Mouse (Mus musculus) MEL (cell line): ENCODE data around the gene Galnt18. TPM values are rescaled to one million over a fixed set of nuclear protein-coding genes. Genes with fewer than 3 reads are reported as not detected.

Source experiments
- DNase-seq: peaks from one replicate; pipeline ENCODE4 v3.0.0; 2011; ENCODE audit warnings: low read depth, low spot score
- H3K27ac ChIP-seq: 2 replicates; pipeline ENCODE4 v1.5.1; 2012; ENCODE audit warnings: low read depth, mild to moderate bottlenecking, control low read depth, low read length, moderate library complexity; ENCODE audit not compliant: control insufficient read depth
- H3K27me3 ChIP-seq, 2 experiments: fragments of 150-350 bp in 1 of 2; sonication (generic) in 1 of 2; 2 replicates each; pipeline ENCODE4 v1.6.1; 2012; ENCODE audit warnings: low read length in 2 of 2, mild to moderate bottlenecking in 2 of 2, improper control_type of control experiment in 1 of 2, moderate library complexity in 1 of 2; ENCODE audit not compliant: insufficient read depth in 2 of 2, control insufficient read depth in 1 of 2
- H3K36me3 ChIP-seq, 2 experiments: 2 replicates each; pipeline ENCODE4 v1.6.1; 2012 to 2014; ENCODE audit warnings: low read length in 2 of 2, improper control_type of control experiment in 1 of 2, inconsistent platforms in 1 of 2, mild to moderate bottlenecking in 1 of 2; ENCODE audit not compliant: insufficient read depth in 2 of 2, control insufficient read depth in 1 of 2
- H3K4me1 ChIP-seq, 2 experiments: fragments of 150-350 bp in 1 of 2; sonication (generic) in 1 of 2; 2 replicates each; pipeline ENCODE4 v1.6.1; 2012; ENCODE audit warnings: low read length in 2 of 2, improper control_type of control experiment in 1 of 2, mild to moderate bottlenecking in 1 of 2; ENCODE audit not compliant: insufficient read depth in 2 of 2, control insufficient read depth in 1 of 2
- H3K4me3 ChIP-seq, 2 experiments: fragments of 150-350 bp in 1 of 2; sonication (generic) in 1 of 2; 2 replicates each; pipeline ENCODE4 v1.5.1; 2012; ENCODE audit warnings: low read depth in 2 of 2, low read length in 2 of 2, mild to moderate bottlenecking in 2 of 2, moderate library complexity in 2 of 2, control low read depth in 1 of 2, improper control_type of control experiment in 1 of 2; ENCODE audit not compliant: control insufficient read depth in 1 of 2, insufficient read depth in 1 of 2
- H3K79me2 ChIP-seq: 2 replicates; pipeline ENCODE4 v1.6.1; 2012; ENCODE audit warnings: mild to moderate bottlenecking, low read length, moderate library complexity; ENCODE audit not compliant: control insufficient read depth, poor library complexity, insufficient read depth
- H3K9ac ChIP-seq: 2 replicates; pipeline ENCODE4 v1.6.1; 2012; ENCODE audit warnings: low read depth, mild to moderate bottlenecking, control low read depth, low read length, moderate library complexity; ENCODE audit not compliant: control insufficient read depth, poor library complexity, severe bottlenecking
- H3K9me3 ChIP-seq: fragments of 150-350 bp; sonication (generic); replicated peaks from 2 replicates; pipeline ENCODE4 v1.6.1; 2012; ENCODE audit warnings: mild to moderate bottlenecking, low read length, improper control_type of control experiment, moderate library complexity; ENCODE audit not compliant: insufficient read depth
- CTCF ChIP-seq, 3 experiments: IDR thresholded peaks in 2 of 3; conservative IDR thresholded peaks in 1 of 3; 2 replicates each; pipeline ENCODE4 v1.5.1; 2011 to 2012; ENCODE audit warnings: low read length in 3 of 3, low read depth in 2 of 3, mild to moderate bottlenecking in 2 of 3, improper control_type of control experiment in 1 of 3, inconsistent platforms in 1 of 3, mixed read lengths in 1 of 3, moderate library complexity in 1 of 3; ENCODE audit not compliant: control insufficient read depth in 1 of 3, insufficient read depth in 1 of 3, poor library complexity in 1 of 3, severe bottlenecking in 1 of 3
- E2F4 ChIP-seq: IDR thresholded peaks from 2 replicates; pipeline ENCODE4 v1.6.1; 2011; ENCODE audit warnings: low read depth, low read length, improper control_type of control experiment, borderline replicate concordance
- ELF1 ChIP-seq: IDR thresholded peaks from 2 replicates; pipeline ENCODE4 v1.6.1; 2014; ENCODE audit warnings: low read depth, mild to moderate bottlenecking, inconsistent platforms, low read length, improper control_type of control experiment, moderate library complexity
- EP300 ChIP-seq, 2 experiments: IDR thresholded peaks; 2 replicates each; pipeline ENCODE4 v1.6.1; 2011; ENCODE audit warnings: improper control_type of control experiment in 2 of 2, low read length in 2 of 2, low read depth in 1 of 2, mild to moderate bottlenecking in 1 of 2
- ETS1 ChIP-seq: IDR thresholded peaks from 2 replicates; pipeline ENCODE4 v1.6.1; 2012; ENCODE audit warnings: low read depth, mild to moderate bottlenecking, inconsistent platforms, low read length, improper control_type of control experiment, moderate library complexity
- GABPA ChIP-seq: IDR thresholded peaks from 2 replicates; pipeline ENCODE4 v1.6.1; 2012; ENCODE audit warnings: low read depth, mild to moderate bottlenecking, inconsistent platforms, low read length, improper control_type of control experiment, moderate library complexity
- GATA1 ChIP-seq: IDR thresholded peaks from 2 replicates; pipeline ENCODE4 v1.6.1; 2011; ENCODE audit warnings: low read depth, low read length, improper control_type of control experiment
- HCFC1 ChIP-seq: IDR thresholded peaks from 2 replicates; pipeline ENCODE4 v1.6.1; 2012; ENCODE audit warnings: low read depth, mild to moderate bottlenecking, inconsistent platforms, low read length, improper control_type of control experiment, moderate library complexity
- MAFK ChIP-seq: IDR thresholded peaks from 2 replicates; pipeline ENCODE4 v1.6.1; 2011; ENCODE audit warnings: low read depth, mild to moderate bottlenecking, low read length, improper control_type of control experiment, borderline replicate concordance
- MAX ChIP-seq: IDR thresholded peaks from 2 replicates; pipeline ENCODE4 v1.6.1; 2011; ENCODE audit warnings: low read length, improper control_type of control experiment
- MAZ ChIP-seq: IDR thresholded peaks from 2 replicates; pipeline ENCODE4 v1.6.1; 2012; ENCODE audit warnings: low read depth, mild to moderate bottlenecking, inconsistent platforms, low read length, improper control_type of control experiment
- MYB ChIP-seq: IDR thresholded peaks from 2 replicates; pipeline ENCODE4 v1.6.1; 2011; ENCODE audit warnings: mild to moderate bottlenecking, low read depth, low read length, improper control_type of control experiment
- MYC ChIP-seq: IDR thresholded peaks from 2 replicates; pipeline ENCODE4 v1.6.1; 2011; ENCODE audit warnings: low read depth, mild to moderate bottlenecking, low read length, improper control_type of control experiment, moderate library complexity
- NELFE ChIP-seq: IDR thresholded peaks from 2 replicates; pipeline ENCODE4 v1.6.1; 2011; ENCODE audit warnings: low read depth, low read length, improper control_type of control experiment
- NRF1 ChIP-seq: IDR thresholded peaks from 2 replicates; pipeline ENCODE4 v1.6.1; 2014; ENCODE audit warnings: low read depth, mild to moderate bottlenecking, inconsistent platforms, low read length, improper control_type of control experiment, moderate library complexity; ENCODE audit not compliant: poor library complexity, insufficient read depth, severe bottlenecking
- POLR2A ChIP-seq, 2 experiments: IDR thresholded peaks; 2 replicates each; pipeline ENCODE4 v1.6.1; 2011 to 2012; ENCODE audit warnings: low read length in 2 of 2, mild to moderate bottlenecking in 2 of 2, control low read depth in 1 of 2, improper control_type of control experiment in 1 of 2, low read depth in 1 of 2, moderate library complexity in 1 of 2; ENCODE audit not compliant: control insufficient read depth in 1 of 2, insufficient read depth in 1 of 2, poor library complexity in 1 of 2
- RAD21 ChIP-seq: IDR thresholded peaks from 2 replicates; pipeline ENCODE4 v1.6.1; 2011; ENCODE audit warnings: mild to moderate bottlenecking, low read depth, low read length, improper control_type of control experiment
- RCOR1 ChIP-seq: IDR thresholded peaks from 2 replicates; pipeline ENCODE4 v1.6.1; 2012; ENCODE audit warnings: low read depth, mild to moderate bottlenecking, inconsistent platforms, low read length, improper control_type of control experiment
- TAL1 ChIP-seq: IDR thresholded peaks from 2 replicates; pipeline ENCODE4 v1.6.1; 2012; ENCODE audit warnings: mild to moderate bottlenecking, inconsistent platforms, low read length, moderate library complexity, mixed read lengths
- TBP ChIP-seq: IDR thresholded peaks from 2 replicates; pipeline ENCODE4 v1.8.0; 2011; ENCODE audit warnings: low read depth, low read length, improper control_type of control experiment
- TCF12 ChIP-seq: IDR thresholded peaks from 2 replicates; pipeline ENCODE4 v1.6.1; 2014; ENCODE audit warnings: low read depth, mild to moderate bottlenecking, inconsistent platforms, low read length, improper control_type of control experiment, moderate library complexity
- UBTF ChIP-seq: IDR thresholded peaks from 2 replicates; pipeline ENCODE4 v1.6.1; 2012; ENCODE audit warnings: low read depth, mild to moderate bottlenecking, inconsistent platforms, low read length, improper control_type of control experiment, moderate library complexity, borderline replicate concordance; ENCODE audit not compliant: insufficient read depth
- USF1 ChIP-seq: IDR thresholded peaks from 2 replicates; pipeline ENCODE4 v1.6.1; 2014; ENCODE audit warnings: low read depth, mild to moderate bottlenecking, inconsistent platforms, low read length, improper control_type of control experiment, moderate library complexity
- USF2 ChIP-seq, 2 experiments: IDR thresholded peaks; 2 replicates each; pipeline ENCODE4 v1.6.1; 2011 to 2012; ENCODE audit warnings: improper control_type of control experiment in 2 of 2, low read length in 2 of 2, borderline replicate concordance in 1 of 2, inconsistent platforms in 1 of 2, low read depth in 1 of 2, mild to moderate bottlenecking in 1 of 2; ENCODE audit not compliant: insufficient read depth in 1 of 2
- ZKSCAN1 ChIP-seq: IDR thresholded peaks from 2 replicates; pipeline ENCODE4 v1.6.1; 2012; ENCODE audit warnings: low read depth, mild to moderate bottlenecking, inconsistent platforms, low read length, improper control_type of control experiment, moderate library complexity
- polyA plus RNA-seq, 2 experiments: library from polyadenylated mRNA; stranded (reverse) in 1 of 2; unstranded in 1 of 2; fragments of >175 nt in 1 of 2; fragments of >200 nt in 1 of 2; gene quantifications; 2 replicates each; pipeline versions ENCODE4 v1.2.1 to v1.2.4; 2012; ENCODE audit warnings: low replicate concordance in 2 of 2, low read depth in 1 of 2; ENCODE audit not compliant: insufficient read length in 2 of 2, insufficient read depth in 1 of 2, missing spikeins in 1 of 2
- total RNA-seq: library from RNA; depleted of rRNA; stranded (reverse); fragments of 300-350 nt; gene quantifications from 2 replicates; pipeline ENCODE4 v1.2.3, GENCODE M21; 2012

Gene Galnt18
- total and polyA plus RNA-seq, 3 experiments: not detected

DNA sequence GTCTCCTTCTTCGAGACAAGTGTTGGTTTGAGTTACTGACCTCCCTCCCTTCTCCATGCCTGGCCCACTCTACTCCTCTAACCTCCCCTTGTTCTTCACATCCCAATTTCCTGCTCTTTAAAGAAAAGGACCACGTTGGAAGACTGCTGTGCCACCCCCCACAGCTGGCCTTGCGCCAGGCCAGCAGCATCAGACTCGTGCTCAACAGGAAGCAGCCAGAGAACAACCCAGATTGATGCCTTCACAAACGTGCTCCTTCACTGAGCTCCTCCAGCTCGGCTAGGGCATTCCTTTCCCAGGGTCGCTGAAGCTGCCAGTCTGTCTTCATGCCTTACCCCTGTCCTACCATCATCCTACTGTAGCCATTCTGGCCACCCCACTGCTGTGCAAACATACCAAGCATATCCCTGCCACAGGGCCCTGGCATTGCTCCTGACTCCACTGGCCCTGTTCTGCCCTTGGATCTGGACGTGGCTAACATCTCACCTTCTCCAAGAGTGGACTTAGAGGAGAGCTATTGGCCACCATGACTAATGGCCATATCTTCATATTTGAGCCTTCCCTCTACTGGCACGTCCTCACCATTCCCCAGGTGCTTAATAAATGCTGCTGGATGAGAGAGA lies 13.5 kb downstream of the Galnt18 start:
- Histone ChIP-seq H3K27me3 (no peaks in the 10 kb centered on the region), H3K79me2 (no peaks in the 10 kb centered on the region), H3K9me3 (no peaks in the 10 kb centered on the region), H3K27ac (no peak overlapping the region), H3K4me3 (no peak overlapping the region), H3K9ac (no peak overlapping the region), H3K36me3 (no peaks in the 10 kb centered on the region), H3K4me1 (no peaks in the 10 kb centered on the region)
- no peak for TF ChIP-seq MYC
- no peak for TF ChIP-seq TCF12
- no peak for TF ChIP-seq E2F4
- TF ChIP-seq USF1: no peak
- no peak for TF ChIP-seq ETS1
- TF ChIP-seq MAFK: no peak
- no peak for TF ChIP-seq ZKSCAN1
- TF ChIP-seq POLR2A (IDR thresholded peaks at IDR 0.05; ENCODE audit: control insufficient read depth in 1 of 2, insufficient read depth in 1 of 2, low read depth in 1 of 2, low read length in 2 of 2, poor library complexity in 1 of 2): no peak
- TF ChIP-seq NELFE: no peak
- TF ChIP-seq MAX: no peak
- no peak for DNase-seq

GRCm38 (mm10) chr7:111762754-111763153 lies 17.0 kb downstream of the Galnt18 start:
- no peak for TF ChIP-seq CTCF (IDR thresholded peaks at IDR 0.05 in 2 of 3, conservative IDR thresholded peaks at IDR 0.05 in 1 of 3; ENCODE audit: control insufficient read depth in 1 of 3, insufficient read depth in 1 of 3, low read depth in 2 of 3, low read length in 3 of 3, poor library complexity in 1 of 3, severe bottlenecking in 1 of 3)
- no peak for TF ChIP-seq MYB
- no peak for TF ChIP-seq HCFC1
- TF ChIP-seq NRF1: no peak
- no peak for TF ChIP-seq MAZ
- no peak for TF ChIP-seq USF1
- TF ChIP-seq TBP: no peak
- TF ChIP-seq GABPA: no peak
- TF ChIP-seq RAD21: no peak
- TF ChIP-seq RCOR1: no peak
- no peak for TF ChIP-seq MAFK
- TF ChIP-seq ELF1: no peak
- no peak for TF ChIP-seq GATA1
- no peak for TF ChIP-seq USF2 (IDR thresholded peaks at IDR 0.05; ENCODE audit: borderline replicate concordance in 1 of 2, insufficient read depth in 1 of 2, low read depth in 1 of 2, low read length in 2 of 2)
- TF ChIP-seq TAL1: no peak
- TF ChIP-seq UBTF: no peak
- no peak for TF ChIP-seq MYC
- TF ChIP-seq EP300 (IDR thresholded peaks at IDR 0.05; ENCODE audit: low read depth in 1 of 2, low read length in 2 of 2): no peak
- no peaks in the 10 kb centered on the region for H3K36me3 ChIP-seq
- H3K79me2 ChIP-seq: no peaks in the 10 kb centered on the region
- no peak overlapping the region for H3K9ac ChIP-seq
- H3K27me3 ChIP-seq: no peaks in the 10 kb centered on the region
- H3K27ac ChIP-seq: no peak overlapping the region
- no peak for DNase-seq
- H3K4me1 ChIP-seq: no peaks in the 10 kb centered on the region
- H3K9me3 ChIP-seq: no peaks in the 10 kb centered on the region
- no peak overlapping the region for H3K4me3 ChIP-seq
